Mouse (Mus musculus) layer of hippocampus, adult 2 months (tissue): Measurements from ENCODE around the gene Cyp27a1. TPM values are rescaled to one million over a fixed set of nuclear protein-coding genes. Genes with fewer than 3 reads are reported as not detected.
A peak's percentile ranks its signal among the peaks of the same experiment; 100 is the strongest.

Experiments
- DNase-seq, 2 experiments: peaks; one replicate each; pipeline ENCODE4 v3.0.0; 2022; ENCODE audit warnings: low spot score in 2 of 2
- H3K27ac ChIP-seq: fragments of 200-600 bp; 2 replicates; pipeline ENCODE4 v1.8.1; 2022
- H3K4me3 ChIP-seq: fragments of 200-600 bp; 2 replicates; pipeline ENCODE4 v1.8.1; 2022; ENCODE audit warnings: mild to moderate bottlenecking
- CTCF ChIP-seq: fragments of 200-600 bp; conservative IDR thresholded peaks from 2 replicates; pipeline ENCODE4 v1.8.1; 2022; ENCODE audit warnings: antibody characterized with exemption, mild to moderate bottlenecking, moderate library complexity
- long read RNA-seq, 2 experiments: library from polyadenylated mRNA; stranded (forward); transcript quantifications; one replicate each; pipeline ENCODE4 v2.0.0; 2021; ENCODE audit warnings: borderline mapping rate in 2 of 2
- total RNA-seq, 2 experiments: library from RNA; stranded (reverse); gene quantifications; 2 replicates each; pipeline ENCODE4 v1.2.3; 2021

The Cyp27a1 gene
- 1 to 10 TPM; 2.7 to 3.1 TPM for total RNA-seq
- long read RNA-seq, experiment 1, partial matches to known transcripts, result 0 of 2 reads
- long read RNA-seq, experiment 1, other reads (novel, unspliced or antisense), result 1 of 2 reads
- long read RNA-seq, experiment 2, partial matches to known transcripts, result 0 of 2 reads
- long read RNA-seq, experiment 2, other reads (novel, unspliced or antisense), result 2 of 2 reads

- peak within 1 kb of the TSS; percentile 51; the same call in 1 of the 2 replicates for H3K27ac ChIP-seq
- peak within 1 kb of the TSS; percentile 47 for H3K4me3 ChIP-seq
- peak; percentile 21 for TF ChIP-seq CTCF
- DNase-seq, result peak in 1 of 2 experiments; percentile 22
These were observed at the start of gene Cyp27a1 for GRCm38 (mm10) chr1:74713099-74713858. Cyp27a1 (plus strand) TSS chr1:74713574.

GRCm38 (mm10) chr1:74665153-74665552 is 48.2 kb upstream of the Cyp27a1 start:
- no peak for TF ChIP-seq CTCF
- DNase-seq, result peak in 1 of 2 experiments; percentile 13
- Histone ChIP-seq H3K27ac (no peak overlapping the region), H3K4me3 (no peak overlapping the region)

DNA sequence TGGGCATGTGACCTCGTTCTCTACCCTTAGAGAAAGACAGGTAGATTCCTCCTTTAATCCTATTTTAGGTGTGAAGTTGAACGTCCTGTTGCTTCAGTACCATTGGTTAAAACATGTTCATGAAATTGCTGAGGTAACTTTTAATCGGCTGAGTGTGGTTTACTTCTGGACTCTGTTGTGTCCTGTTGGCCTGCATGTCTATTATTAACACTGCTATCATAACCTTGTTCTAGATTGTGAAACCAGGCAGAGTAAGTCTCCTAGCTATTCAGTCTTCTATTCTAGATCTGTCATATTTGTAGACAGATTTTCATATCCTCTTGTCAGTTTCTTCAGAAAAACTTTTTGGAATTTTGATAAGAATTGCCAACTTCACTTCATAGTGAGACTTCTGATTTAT is 45.0 kb upstream of the Cyp27a1 start:
- DNase-seq, result no peak

GRCm38 (mm10) chr1:74672731-74673130 is 40.6 kb upstream of the Cyp27a1 start:
- H3K27ac ChIP-seq, result no peak overlapping the region
- DNase-seq, result no peak
- no peak for TF ChIP-seq CTCF
- no peak overlapping the region for H3K4me3 ChIP-seq

More for the DNA sequence above, 45.0 kb upstream of the Cyp27a1 start:
- no peak for TF ChIP-seq CTCF
- Histone ChIP-seq H3K27ac (no peak overlapping the region), H3K4me3 (no peak overlapping the region)

- TF ChIP-seq CTCF, result no peak
- Histone ChIP-seq H3K27ac (no peak overlapping the region), H3K4me3 (no peak overlapping the region)
These were observed 36.5 kb upstream of the Cyp27a1 start for GRCm38 (mm10) chr1:74676863-74677262.

DNA sequence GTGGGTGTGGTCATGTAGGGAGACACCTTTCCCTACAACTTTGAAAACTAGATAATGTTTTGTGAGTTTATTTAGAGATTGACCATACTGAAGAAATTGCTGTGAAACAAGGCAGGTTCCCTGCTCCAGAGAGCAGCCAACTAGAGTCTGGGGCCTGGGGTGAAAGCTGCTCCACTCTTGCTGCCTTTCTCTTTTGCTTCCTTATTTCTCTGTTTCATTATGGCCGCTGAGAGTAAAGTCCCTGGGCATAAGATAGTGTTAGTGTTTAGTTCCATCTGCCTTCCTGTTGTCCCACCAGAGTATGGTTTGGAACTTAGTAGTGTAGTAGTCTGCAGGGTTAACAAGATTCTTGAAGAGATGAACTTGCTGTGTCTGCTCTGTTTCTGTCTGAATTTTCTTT is 35.5 kb upstream of the Cyp27a1 start:
- Histone ChIP-seq H3K27ac (no peak overlapping the region), H3K4me3 (no peak overlapping the region)
- no peak for TF ChIP-seq CTCF
- DNase-seq, result no peak

More at GRCm38 (mm10) chr1:74676863-74677262, 36.5 kb upstream of the Cyp27a1 start:
- no peak for DNase-seq

- no peak for TF ChIP-seq CTCF
- DNase-seq, result no peak
- Histone ChIP-seq H3K27ac (no peak overlapping the region), H3K4me3 (no peak overlapping the region)
These were observed 26.2 kb upstream of the Cyp27a1 start for GRCm38 (mm10) chr1:74687131-74687530.

DNA sequence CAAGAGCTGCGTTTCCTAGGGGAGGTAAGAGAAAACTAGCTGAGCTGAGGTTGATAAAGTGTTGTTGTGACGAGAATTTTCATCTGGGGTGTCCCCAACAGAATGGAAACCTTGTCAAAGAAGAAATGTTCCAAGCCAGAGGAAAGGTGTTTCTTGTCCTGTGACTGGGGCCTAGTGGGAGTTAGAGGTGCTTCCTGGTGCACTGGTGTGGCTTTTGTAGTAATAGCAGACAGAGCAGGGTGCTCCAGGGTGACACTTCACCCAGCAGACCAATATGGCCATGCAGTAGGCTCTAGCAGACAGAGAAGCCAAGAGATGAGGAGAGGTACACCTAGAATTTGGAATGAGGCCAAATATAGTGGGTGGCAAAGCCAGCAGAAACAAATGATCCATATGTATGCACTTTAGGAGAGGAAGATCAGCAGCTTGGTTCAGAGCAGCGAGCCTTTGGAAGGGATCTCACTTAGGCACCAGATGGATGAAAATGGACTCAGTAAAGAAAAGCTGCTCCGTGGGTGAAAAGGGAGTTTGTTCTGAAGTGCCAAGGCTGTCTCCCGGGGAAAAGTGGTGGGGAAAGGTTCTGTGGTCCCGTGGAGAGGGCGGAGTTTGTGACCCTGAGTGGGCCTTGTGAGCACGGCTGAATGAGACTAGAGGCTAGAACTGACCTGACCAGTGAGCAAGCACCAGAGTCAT is 19.3 kb upstream of the Cyp27a1 start:
- no peak for TF ChIP-seq CTCF
- no peak for DNase-seq
- Histone ChIP-seq H3K27ac (no peak overlapping the region), H3K4me3 (no peak overlapping the region)

- DNase-seq, result no peak
- no peak for TF ChIP-seq CTCF
- Histone ChIP-seq H3K27ac (no peak overlapping the region), H3K4me3 (no peak overlapping the region)
These were observed 17.5 kb upstream of the Cyp27a1 start for GRCm38 (mm10) chr1:74695836-74696235.

DNA sequence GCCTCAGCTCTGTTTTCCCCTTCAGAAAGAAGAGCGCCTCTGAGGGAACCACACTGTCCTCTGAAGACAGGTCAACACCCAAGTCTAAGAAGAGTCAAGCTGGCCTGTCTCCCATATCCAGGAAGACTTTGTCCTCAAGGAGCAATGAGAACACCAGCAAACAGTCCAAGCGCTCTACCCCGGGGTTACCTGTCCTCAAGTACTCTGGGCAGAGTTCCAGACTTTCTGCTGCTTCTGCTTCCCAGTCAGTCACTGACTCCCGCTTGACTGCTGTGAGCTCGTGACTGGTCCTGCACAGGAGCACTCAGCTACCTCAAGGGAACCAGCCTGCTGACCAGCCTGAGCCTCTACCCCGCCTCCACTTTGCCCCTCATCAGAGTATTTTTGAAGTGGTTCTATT is 16.0 kb upstream of the Cyp27a1 start:
- DNase-seq, result no peak
- H3K4me3 ChIP-seq, result no peak overlapping the region
- TF ChIP-seq CTCF, result no peak
- no peak overlapping the region for H3K27ac ChIP-seq

GRCm38 (mm10) chr1:74698353-74698752 is 15.0 kb upstream of the Cyp27a1 start:
- no peak for DNase-seq
- TF ChIP-seq CTCF, result no peak
- no peak overlapping the region for H3K27ac ChIP-seq
- H3K4me3 ChIP-seq, result no peak overlapping the region

DNA sequence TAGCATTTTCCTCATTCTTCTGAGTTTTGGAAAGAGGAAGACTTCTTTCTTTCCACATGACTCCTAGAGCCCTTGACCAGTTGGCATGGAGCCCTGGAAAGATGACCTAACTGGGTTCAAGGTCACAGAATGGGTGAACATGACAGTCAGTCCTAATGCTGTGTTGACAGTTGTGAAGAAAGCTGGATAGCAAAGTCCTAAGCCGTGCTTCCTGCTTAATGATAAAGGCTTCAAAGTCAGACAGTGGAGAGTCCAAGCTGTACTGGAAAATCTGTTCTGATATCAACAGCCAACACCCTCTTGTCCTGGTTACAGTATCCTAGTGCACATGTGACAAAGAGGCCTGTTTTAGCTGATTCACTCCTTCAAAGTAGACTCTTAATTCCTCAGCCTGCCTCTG is 14.6 kb upstream of the Cyp27a1 start:
- no peak for TF ChIP-seq CTCF
- Histone ChIP-seq H3K4me3 (no peak overlapping the region), H3K27ac (no peak overlapping the region)
- no peak for DNase-seq

DNA sequence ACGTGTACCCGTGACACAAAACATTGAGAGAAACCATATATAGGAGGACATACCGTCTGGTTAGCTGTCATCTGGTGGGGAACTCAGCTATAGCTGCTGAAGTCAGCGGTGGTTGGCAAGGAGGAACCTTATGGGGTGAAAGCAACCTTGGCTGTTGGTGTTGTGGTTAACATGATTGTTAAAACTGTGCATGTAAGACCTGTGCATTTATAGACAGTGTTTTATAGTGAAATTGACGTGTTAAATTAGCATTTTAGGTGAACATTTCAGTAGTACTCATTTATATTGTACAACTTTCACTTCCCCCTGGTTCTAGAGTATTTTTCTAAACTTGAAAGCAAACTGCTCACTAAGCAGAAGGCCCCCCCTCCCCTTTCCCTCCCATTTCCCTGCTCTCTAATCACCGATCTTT is 11.2 kb upstream of the Cyp27a1 start:
- TF ChIP-seq CTCF, result no peak
- no peak overlapping the region for H3K27ac ChIP-seq

More for the DNA sequence above, 11.2 kb upstream of the Cyp27a1 start:
- no peak overlapping the region for H3K4me3 ChIP-seq
- DNase-seq, result no peak
